Mouse (Mus musculus) CH12.LX (cell line): ENCODE data around the gene Add1. TPM values are rescaled to one million over a fixed set of nuclear protein-coding genes. Genes with fewer than 3 reads are reported as not detected.

Experiments
- DNase-seq: peaks from one replicate; pipeline ENCODE4 v3.0.0-alpha.2; 2013; ENCODE audit errors: extremely low read depth
- H3K27ac ChIP-seq: 2 replicates; pipeline ENCODE4 v1.5.1; 2012; ENCODE audit warnings: low read depth, mild to moderate bottlenecking, control low read depth, moderate library complexity; ENCODE audit not compliant: insufficient read depth
- H3K27me3 ChIP-seq: replicated peaks from 2 replicates; pipeline ENCODE3; 2012; ENCODE audit warnings: inconsistent platforms
- H3K36me3 ChIP-seq, 2 experiments: replicated peaks in 1 of 2; 2 replicates each; pipeline versions ENCODE3 to v1.6.1; 2012; ENCODE audit warnings: inconsistent platforms in 1 of 2, low read length in 1 of 2, mild to moderate bottlenecking in 1 of 2, mixed read lengths in 1 of 2, moderate library complexity in 1 of 2; ENCODE audit not compliant: control insufficient read depth in 1 of 2, insufficient read depth in 1 of 2
- H3K4me1 ChIP-seq, 2 experiments: 2 replicates each; pipeline ENCODE4 v1.6.1; 2012; ENCODE audit warnings: inconsistent platforms in 1 of 2, moderate library complexity in 1 of 2; ENCODE audit not compliant: insufficient read depth in 2 of 2, control insufficient read depth in 1 of 2
- H3K4me2 ChIP-seq: 2 replicates; pipeline ENCODE4 v1.6.1; 2012; ENCODE audit warnings: low read depth, mild to moderate bottlenecking, control low read depth; ENCODE audit not compliant: poor library complexity, insufficient read depth, severe bottlenecking
- H3K4me3 ChIP-seq, 3 experiments: fragments of 150-350 bp in 1 of 3; sonication (generic) in 1 of 3; replicated peaks in 1 of 3; 2 replicates each; pipeline versions ENCODE3 to v1.5.1; 2011 to 2012; ENCODE audit warnings: low read depth in 2 of 3, low read length in 2 of 3, mild to moderate bottlenecking in 2 of 3, moderate library complexity in 2 of 3, control low read depth in 1 of 3, improper control_type of control experiment in 1 of 3, inconsistent platforms in 1 of 3, mixed read lengths in 1 of 3; ENCODE audit not compliant: poor library complexity in 1 of 3
- H3K79me2 ChIP-seq: replicated peaks from 2 replicates; pipeline ENCODE4 v1.6.1; 2012; ENCODE audit warnings: mild to moderate bottlenecking, moderate library complexity; ENCODE audit not compliant: control insufficient read depth, poor library complexity, insufficient read depth, severe bottlenecking; ENCODE audit errors: extremely low read depth
- H3K9ac ChIP-seq: 2 replicates; pipeline ENCODE4 v1.6.1; 2012; ENCODE audit warnings: low read depth, mild to moderate bottlenecking, control low read depth, moderate library complexity; ENCODE audit not compliant: insufficient read depth
- H3K9me3 ChIP-seq: replicated peaks from 2 replicates; pipeline ENCODE3; 2012; ENCODE audit warnings: low read length, inconsistent platforms, mixed read lengths
- BHLHE40 ChIP-seq: IDR thresholded peaks from 2 replicates; pipeline ENCODE4 v1.6.1; 2011; ENCODE audit warnings: mild to moderate bottlenecking, low read depth, low read length, improper control_type of control experiment
- CHD1 ChIP-seq: IDR thresholded peaks from 2 replicates; pipeline ENCODE4 v1.6.1; 2012; ENCODE audit warnings: low read depth, low read length, improper control_type of control experiment, inconsistent platforms
- CHD2 ChIP-seq: IDR thresholded peaks from 2 replicates; pipeline ENCODE4 v1.6.1; 2011; ENCODE audit warnings: low read length, improper control_type of control experiment
- CTCF ChIP-seq, 2 experiments: IDR thresholded peaks in 1 of 2; conservative IDR thresholded peaks in 1 of 2; 2 replicates each; pipeline ENCODE4 v1.5.1; 2011 to 2012; ENCODE audit warnings: low read depth in 2 of 2, low read length in 2 of 2, improper control_type of control experiment in 1 of 2, inconsistent platforms in 1 of 2, mild to moderate bottlenecking in 1 of 2, moderate library complexity in 1 of 2
- ELF1 ChIP-seq: IDR thresholded peaks from 2 replicates; pipeline ENCODE4 v1.6.1; 2014; ENCODE audit warnings: low read depth, mild to moderate bottlenecking, inconsistent platforms, low read length, improper control_type of control experiment
- EP300 ChIP-seq: IDR thresholded peaks from 2 replicates; pipeline ENCODE4 v1.6.1; 2011; ENCODE audit warnings: low read length, improper control_type of control experiment
- ETS1 ChIP-seq: conservative IDR thresholded peaks from 2 replicates; pipeline ENCODE4 v1.6.1; 2012; ENCODE audit warnings: low read depth, mild to moderate bottlenecking, inconsistent platforms, low read length, improper control_type of control experiment, moderate library complexity
- GABPA ChIP-seq: IDR thresholded peaks from 2 replicates; pipeline ENCODE4 v1.6.1; 2012; ENCODE audit warnings: low read depth, low read length, improper control_type of control experiment, inconsistent platforms; ENCODE audit not compliant: insufficient replicate concordance
- IRF4 ChIP-seq: IDR thresholded peaks from 2 replicates; pipeline ENCODE4 v1.6.1; 2014; ENCODE audit warnings: low read depth, mild to moderate bottlenecking, inconsistent platforms, low read length, improper control_type of control experiment
- JUN ChIP-seq: IDR thresholded peaks from 2 replicates; pipeline ENCODE4 v1.6.1; 2011; ENCODE audit warnings: low read depth, mild to moderate bottlenecking, low read length, improper control_type of control experiment, moderate library complexity; ENCODE audit not compliant: insufficient read depth
- JUND ChIP-seq: conservative IDR thresholded peaks from 2 replicates; pipeline ENCODE4 v1.6.1; 2011; ENCODE audit warnings: low read depth, low read length, improper control_type of control experiment
- KAT2A ChIP-seq: IDR thresholded peaks from 2 replicates; pipeline ENCODE4 v1.6.1; 2012; ENCODE audit warnings: low read length, improper control_type of control experiment, inconsistent platforms; ENCODE audit not compliant: insufficient replicate concordance
- MAFK ChIP-seq: IDR thresholded peaks from 2 replicates; pipeline ENCODE4 v1.6.1; 2011; ENCODE audit warnings: low read length, improper control_type of control experiment; ENCODE audit not compliant: insufficient replicate concordance
- MAX ChIP-seq: IDR thresholded peaks from 2 replicates; pipeline ENCODE4 v1.6.1; 2011; ENCODE audit warnings: low read length, improper control_type of control experiment
- MAZ ChIP-seq: IDR thresholded peaks from 2 replicates; pipeline ENCODE4 v1.6.1; 2012; ENCODE audit warnings: low read depth, mild to moderate bottlenecking, inconsistent platforms, low read length, improper control_type of control experiment, moderate library complexity
- MEF2A ChIP-seq: IDR thresholded peaks from 2 replicates; pipeline ENCODE4 v1.6.1; 2014; ENCODE audit warnings: low read depth, mild to moderate bottlenecking, inconsistent platforms, low read length, improper control_type of control experiment, borderline replicate concordance
- MXI1 ChIP-seq: IDR thresholded peaks from 2 replicates; pipeline ENCODE4 v1.6.1; 2011; ENCODE audit warnings: mild to moderate bottlenecking, low read depth, low read length, improper control_type of control experiment
- MYC ChIP-seq: IDR thresholded peaks from 2 replicates; pipeline ENCODE4 v1.6.1; 2011; ENCODE audit warnings: low read depth, mild to moderate bottlenecking, improper control_type of control experiment, low read length
- NRF1 ChIP-seq: IDR thresholded peaks from 2 replicates; pipeline ENCODE4 v1.6.1; 2014; ENCODE audit warnings: low read depth, mild to moderate bottlenecking, inconsistent platforms, low read length, improper control_type of control experiment, moderate library complexity
- PAX5 ChIP-seq: IDR thresholded peaks from 2 replicates; pipeline ENCODE4 v1.6.1; 2012; ENCODE audit warnings: low read length, inconsistent platforms, mixed read lengths
- POLR2A ChIP-seq: IDR thresholded peaks from 2 replicates; pipeline ENCODE4 v1.6.1; 2011; ENCODE audit warnings: low read depth, mild to moderate bottlenecking, improper control_type of control experiment, low read length
- POLR2AphosphoS2 ChIP-seq: IDR thresholded peaks from 2 replicates; pipeline ENCODE4 v1.6.1; 2011; ENCODE audit warnings: low read depth, low read length, improper control_type of control experiment
- RCOR1 ChIP-seq: conservative IDR thresholded peaks from 2 replicates; pipeline ENCODE4 v1.6.1; 2012; ENCODE audit warnings: low read depth, mild to moderate bottlenecking, inconsistent platforms, low read length, improper control_type of control experiment
- SIN3A ChIP-seq: IDR thresholded peaks from 2 replicates; pipeline ENCODE4 v1.6.1; 2012; ENCODE audit warnings: low read length, improper control_type of control experiment, inconsistent platforms
- SMC3 ChIP-seq: IDR thresholded peaks from 2 replicates; pipeline ENCODE4 v1.6.1; 2011; ENCODE audit warnings: low read depth, low read length, improper control_type of control experiment
- TCF12 ChIP-seq: IDR thresholded peaks from 2 replicates; pipeline ENCODE4 v1.6.1; 2014; ENCODE audit warnings: low read depth, mild to moderate bottlenecking, inconsistent platforms, low read length, improper control_type of control experiment
- UBTF ChIP-seq: IDR thresholded peaks from 2 replicates; pipeline ENCODE4 v1.6.1; 2012; ENCODE audit warnings: low read depth, mild to moderate bottlenecking, inconsistent platforms, low read length, improper control_type of control experiment, moderate library complexity
- USF1 ChIP-seq: IDR thresholded peaks from 2 replicates; pipeline ENCODE4 v1.6.1; 2014; ENCODE audit warnings: low read depth, mild to moderate bottlenecking, inconsistent platforms, low read length, improper control_type of control experiment
- ZC3H11A ChIP-seq: IDR thresholded peaks from 2 replicates; pipeline ENCODE4 v1.6.1; 2012; ENCODE audit warnings: low read depth, mild to moderate bottlenecking, inconsistent platforms, low read length, improper control_type of control experiment
- ZMIZ1 ChIP-seq: IDR thresholded peaks from 2 replicates; pipeline ENCODE4 v1.6.1; 2012; ENCODE audit warnings: low read depth, mild to moderate bottlenecking, inconsistent platforms, low read length, improper control_type of control experiment
- dilution Hi-C: fragments of 300-500 bp; cut with MboI; formaldehyde crosslinking; loops from 2 replicates; pipeline ENCODE4 v1.14.3; 2020; ENCODE audit warnings: low sequenced_read_pairs; ENCODE audit not compliant: extremely low pct_unique_long_range_greater_than_20kb, extremely low pct_ligation_motif_present
- in situ Hi-C: fragments of 300-500 bp; cut with MboI; formaldehyde crosslinking; loops from 3 replicates; pipeline ENCODE4 v1.14.3; 2019; ENCODE audit warnings: low sequenced_read_pairs, low pct_ligation_motif_present, low pct_unique_long_range_greater_than_20kb, mixed read lengths
- polyA plus RNA-seq: library from polyadenylated mRNA; unstranded; fragments of >175 nt; gene quantifications from 2 replicates; pipeline ENCODE4 v1.2.1, GENCODE M21; 2012; ENCODE audit warnings: low read depth; ENCODE audit not compliant: insufficient read length
- total RNA-seq, 2 experiments: library from RNA; depleted of rRNA; stranded (reverse); fragments of 300-350 nt in 1 of 2; fragments of >200 nt in 1 of 2; gene quantifications; 2 replicates each; pipeline ENCODE4 v1.2.3; 2012 to 2014

Gene Add1
- total and polyA plus RNA-seq, 3 experiments = 28.1 to 46.0 (median 45.0) TPM

DNA sequence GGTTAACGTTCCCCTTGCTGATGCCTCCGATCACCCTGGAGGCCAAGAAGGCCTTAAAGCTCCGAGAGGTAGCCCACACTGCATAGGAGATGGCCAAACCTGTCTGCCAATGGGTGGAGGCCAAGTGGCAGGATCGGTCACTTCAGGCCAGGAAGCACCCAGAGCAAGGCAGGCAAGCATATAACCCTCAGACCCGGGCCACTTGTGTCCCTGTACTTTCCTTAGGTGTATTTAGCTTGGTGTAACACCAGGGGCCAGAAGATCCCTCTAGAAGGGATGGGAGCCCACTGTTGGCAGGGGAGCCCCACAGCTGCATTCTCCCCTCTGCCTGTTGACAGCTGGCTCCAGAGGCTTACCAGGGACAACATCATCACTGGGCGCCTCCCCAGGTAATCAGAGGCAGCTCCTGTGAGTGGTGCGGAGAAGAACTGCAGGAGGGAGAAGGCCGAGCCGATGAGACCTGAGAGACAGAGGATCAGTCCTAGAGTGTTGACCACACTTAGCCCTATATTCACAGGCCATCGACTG, 62.3 kb downstream of the Add1 start:
- Histone ChIP-seq H3K27ac (no peak overlapping the region), H3K4me1 (peaks cover 7 to 26% of the 10 kb centered on the region in 2 experiments; a peak in 3 of 4 replicates), H3K27me3 (no peaks in the 10 kb centered on the region), H3K36me3 (peaks cover 56 to 80% of the 10 kb centered on the region in 2 experiments), H3K9me3 (no peaks in the 10 kb centered on the region), H3K79me2 (0 out of 2 replicates have a peak, but pooled peaks cover 9% of the 10 kb centered on the region), H3K4me2 (peak overlapping the region; percentile 23), H3K4me3 (peak overlapping the region; percentile 74 to 94 (median 75)), H3K9ac (peak overlapping the region; percentile 68)
- dilution Hi-C loops (no loop called here), in situ Hi-C loops (loop anchor here (5.0 kb wide), 1 partner anchor 108 kb away; the partner anchor contains the start of gene Sh3bp2)
- DNase-seq = no peak
- TF ChIP-seq KAT2A (no peak), NRF1 (no peak), ZC3H11A (no peak), POLR2A (no peak), IRF4 (no peak), ETS1 (no peak), JUND (no peak), USF1 (no peak), MAX (no peak), UBTF (no peak), SIN3A (no peak), CHD2 (no peak), CHD1 (no peak), MEF2A (no peak)

GRCm38 (mm10) chr5:34636481-34637287, 63.2 kb downstream of the Add1 start, which contains the start of gene Mfsd10:
Mfsd10 (minus strand) TSS chr5:34637212.
- dilution Hi-C loops = no loop called here
- DNase-seq = peak; percentile 82
- peaks cover 59 to 80% of the 10 kb centered on the region in 2 experiments for H3K36me3 ChIP-seq
- H3K27me3 ChIP-seq = no peaks in the 10 kb centered on the region
- peak within 1 kb of the TSS; percentile 24 for H3K4me2 ChIP-seq
- peak within 1 kb of the TSS; percentile 86 for H3K27ac ChIP-seq
- peak within 1 kb of the TSS; percentile 74 to 94 (median 75) for H3K4me3 ChIP-seq
- peak within 1 kb of the TSS; percentile 68 for H3K9ac ChIP-seq
- peaks cover 7 to 26% of the 10 kb centered on the region in 2 experiments; a peak in 3 of 4 replicates for H3K4me1 ChIP-seq
- in situ Hi-C loops = loop anchor here (5.0 kb wide), 1 partner anchor 109 kb away; the partner anchor contains the start of gene Sh3bp2
- H3K9me3 ChIP-seq = no peaks in the 10 kb centered on the region
- H3K79me2 ChIP-seq = 0 out of 2 replicates have a peak, but pooled peaks cover 9% of the 10 kb centered on the region
- TF ChIP-seq POLR2AphosphoS2 = peak; percentile 70; the same call in 1 of the 2 replicates
- TF ChIP-seq TCF12 = peak; percentile 16; the same call in 1 of the 2 replicates
- peak; percentile 91 for TF ChIP-seq MXI1
- no peak for TF ChIP-seq GABPA
- no peak for TF ChIP-seq JUN
- TF ChIP-seq CTCF (conservative IDR thresholded peaks at IDR 0.05 in 1 of 2, IDR thresholded peaks at IDR 0.05 in 1 of 2; ENCODE audit: low read depth in 2 of 2, low read length in 2 of 2) = peak in 1 of 2 experiments; percentile 69; a peak in 2 of 4 replicates
- peak; percentile 64 for TF ChIP-seq IRF4
- TF ChIP-seq BHLHE40 = peak; percentile 94
- peak; percentile 76 for TF ChIP-seq ELF1
- 0 out of 2 replicates have a peak, but pooled peaks have one; percentile 17 for TF ChIP-seq MAZ
- TF ChIP-seq MYC = peak; percentile 78
- no peak for TF ChIP-seq PAX5
- TF ChIP-seq EP300 = no peak
- peak; percentile 13; the same call in 1 of the 2 replicates for TF ChIP-seq USF1
- TF ChIP-seq SMC3 = peak; percentile 43; the same call in 1 of the 2 replicates
- 0 out of 2 replicates have a peak, but pooled peaks have one; percentile 51 for TF ChIP-seq KAT2A
- no peak for TF ChIP-seq RCOR1
- no peak for TF ChIP-seq MAFK
- TF ChIP-seq ZMIZ1 = peak; percentile 33
